Mouse (Mus musculus): ENCODE data around the gene Gapt. TPM values are rescaled to one million over a fixed set of nuclear protein-coding genes. Genes with fewer than 3 reads are reported as not detected.
"Not testable (repeated sequence)": the region's sequence is repeated elsewhere in the genome, so short reads cannot be mapped to it uniquely, and the experiment has no call there.

The Gapt gene
- under 1 TPM; 0.11 to 0.23 TPM for total RNA-seq (2021)

GRCm38 (mm10) chr13:110356941-110357340 is at the start of gene Gapt:
Gene Gapt (minus strand): TSS chr13:110357199.
- intact Hi-C loops (cut with DNase I), result no loop called here
- DNase-seq (ENCODE audit: low spot score), result no peak

GRCm38 (mm10) chr13:110406152-110406551 is 49.2 kb upstream of the Gapt start:
- intact Hi-C loops (cut with DNase I), result no loop called here
- no peak for DNase-seq (ENCODE audit: low spot score)

DNA sequence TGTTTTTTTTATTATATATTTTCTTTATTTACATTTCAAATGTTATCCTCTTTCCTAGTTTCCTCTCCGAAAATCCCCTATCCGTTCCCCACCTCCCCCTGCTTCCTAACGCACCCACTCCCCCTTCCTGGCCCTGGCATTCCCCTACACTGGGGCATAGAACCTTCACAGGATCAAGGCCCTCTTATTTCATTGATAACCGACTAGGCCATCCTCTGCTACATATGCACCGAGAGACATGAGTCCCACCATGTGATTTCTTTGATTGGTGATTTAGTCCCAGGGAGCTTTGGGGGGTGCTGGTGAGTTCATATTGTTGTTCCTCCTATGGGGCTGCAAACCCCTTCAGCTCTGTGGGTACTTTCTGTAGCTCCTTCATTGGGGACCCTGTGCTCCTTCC is 47.7 kb upstream of the Gapt start:
- intact Hi-C loops (cut with DNase I), result loop anchor here (5.0 kb wide), 1 partner anchor 33 kb away; no protein-coding TSS in a partner anchor
- not testable (repeated sequence) for DNase-seq (ENCODE audit: low spot score)

DNA sequence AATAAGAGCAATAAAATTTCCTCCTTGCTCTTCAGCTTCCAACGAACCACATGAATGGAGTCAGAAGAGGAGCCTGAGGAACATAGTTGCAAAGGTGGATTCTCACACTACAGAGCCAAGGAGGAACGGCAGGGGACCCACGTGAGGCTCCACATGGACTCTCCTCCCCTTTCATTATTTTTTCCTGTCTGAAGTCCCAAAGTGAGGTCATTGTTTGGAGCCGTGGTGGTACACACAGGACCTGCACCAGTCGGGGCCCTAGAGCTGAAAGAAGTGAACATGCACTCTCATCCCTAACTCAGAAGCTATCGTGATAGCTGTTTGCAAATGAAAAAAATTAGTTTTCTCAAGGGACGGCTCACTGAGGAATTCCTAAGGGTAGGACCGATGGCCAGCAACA is 47.1 kb upstream of the Gapt start:
- DNase-seq (ENCODE audit: low spot score), result no peak
- intact Hi-C loops (cut with DNase I), result loop anchor here (5.0 kb wide), 1 partner anchor 33 kb away; no protein-coding TSS in a partner anchor

DNA sequence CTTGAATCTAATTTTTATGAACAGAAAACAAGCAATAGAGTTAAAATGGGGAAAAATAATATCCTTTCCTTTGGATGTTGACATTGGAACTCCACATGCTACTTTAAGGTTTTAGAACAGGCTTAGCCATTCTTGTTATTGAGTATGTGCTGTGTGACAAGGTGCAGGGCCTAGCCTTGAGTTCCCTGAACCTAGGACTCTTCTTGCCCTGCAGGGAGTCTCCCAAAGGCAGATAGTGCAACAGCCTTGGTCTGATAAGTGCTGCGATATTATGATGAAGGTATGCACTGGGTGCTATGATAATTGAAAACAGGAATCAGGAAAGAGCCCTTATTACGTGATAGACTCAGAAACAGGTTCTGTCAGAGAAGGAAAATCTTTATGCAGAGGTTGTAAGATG is 44.9 kb upstream of the Gapt start:
- intact Hi-C loops (cut with DNase I), result loop anchor here (5.0 kb wide), 1 partner anchor 35 kb away; no protein-coding TSS in a partner anchor
- DNase-seq (ENCODE audit: low spot score), result no peak

DNA sequence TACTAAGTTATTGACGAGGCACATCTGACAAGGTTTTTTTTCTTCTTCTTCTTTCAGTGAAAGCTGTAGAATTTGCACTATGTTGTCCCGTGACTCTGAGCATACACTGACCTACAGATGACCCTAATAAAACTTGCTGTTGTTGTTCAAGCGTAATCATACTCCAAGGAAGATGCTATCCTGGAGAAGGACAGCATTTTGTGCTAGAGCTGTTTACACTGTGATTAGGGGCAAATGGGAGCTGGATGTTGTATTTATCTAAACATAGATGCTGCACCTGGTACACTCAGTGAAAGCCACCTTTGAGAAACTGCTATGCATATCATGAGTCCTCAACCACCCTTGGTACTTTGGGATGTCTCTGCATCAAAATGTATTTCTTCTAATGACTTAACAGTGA is 44.4 kb upstream of the Gapt start:
- no peak for DNase-seq (ENCODE audit: low spot score)
- intact Hi-C loops (cut with DNase I), result loop anchor here (5.0 kb wide), 1 partner anchor 36 kb away; no protein-coding TSS in a partner anchor

DNA sequence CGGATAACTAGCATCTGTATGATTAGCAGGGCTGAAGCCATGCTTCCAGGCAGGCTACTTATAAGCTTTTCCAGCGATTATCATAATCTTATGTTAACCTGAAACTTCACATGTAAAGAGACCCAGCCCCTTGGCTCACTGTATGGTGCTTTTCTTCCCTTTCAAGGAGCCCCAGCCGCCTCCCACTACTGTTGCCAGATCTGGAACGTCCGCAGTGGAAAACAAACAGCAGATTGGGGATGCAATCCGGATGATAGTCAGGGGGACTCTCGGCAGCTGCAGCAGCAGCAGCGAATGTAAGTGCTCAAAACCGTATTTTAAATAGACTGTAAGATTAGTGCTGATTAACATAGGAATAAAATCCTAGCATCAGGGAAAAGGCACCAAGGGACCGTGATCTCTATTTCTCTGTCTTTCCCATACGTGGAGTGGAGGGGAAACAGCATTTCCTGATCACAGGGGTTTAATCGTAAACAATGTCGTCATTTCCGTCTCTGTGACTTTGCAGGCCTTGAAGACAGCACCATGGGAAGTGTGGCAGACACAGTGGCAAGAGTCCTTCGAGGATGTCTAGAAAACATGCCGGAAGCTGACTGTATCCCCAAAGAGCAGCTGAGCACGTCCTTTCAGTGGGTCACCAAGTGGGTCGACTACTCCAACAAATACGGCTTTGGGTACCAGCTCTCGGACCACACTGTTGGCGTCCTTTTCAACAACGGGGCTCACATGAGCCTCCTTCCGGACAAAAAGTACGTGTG is 41.7 kb upstream of the Gapt start:
- intact Hi-C loops (cut with DNase I), result loop anchor here (5.0 kb wide), 2 partner anchors 294 to 349 kb away; no protein-coding TSS in a partner anchor
- no peak for DNase-seq (ENCODE audit: low spot score)

- intact Hi-C loops (cut with DNase I), result loop anchor here (2.0 to 5.0 kb wide), 3 partner anchors 161 to 350 kb away; no protein-coding TSS in a partner anchor
- DNase-seq (ENCODE audit: low spot score), result no peak
Measured at GRCm38 (mm10) chr13:110397750-110398149, 40.8 kb upstream of the Gapt start.

DNA sequence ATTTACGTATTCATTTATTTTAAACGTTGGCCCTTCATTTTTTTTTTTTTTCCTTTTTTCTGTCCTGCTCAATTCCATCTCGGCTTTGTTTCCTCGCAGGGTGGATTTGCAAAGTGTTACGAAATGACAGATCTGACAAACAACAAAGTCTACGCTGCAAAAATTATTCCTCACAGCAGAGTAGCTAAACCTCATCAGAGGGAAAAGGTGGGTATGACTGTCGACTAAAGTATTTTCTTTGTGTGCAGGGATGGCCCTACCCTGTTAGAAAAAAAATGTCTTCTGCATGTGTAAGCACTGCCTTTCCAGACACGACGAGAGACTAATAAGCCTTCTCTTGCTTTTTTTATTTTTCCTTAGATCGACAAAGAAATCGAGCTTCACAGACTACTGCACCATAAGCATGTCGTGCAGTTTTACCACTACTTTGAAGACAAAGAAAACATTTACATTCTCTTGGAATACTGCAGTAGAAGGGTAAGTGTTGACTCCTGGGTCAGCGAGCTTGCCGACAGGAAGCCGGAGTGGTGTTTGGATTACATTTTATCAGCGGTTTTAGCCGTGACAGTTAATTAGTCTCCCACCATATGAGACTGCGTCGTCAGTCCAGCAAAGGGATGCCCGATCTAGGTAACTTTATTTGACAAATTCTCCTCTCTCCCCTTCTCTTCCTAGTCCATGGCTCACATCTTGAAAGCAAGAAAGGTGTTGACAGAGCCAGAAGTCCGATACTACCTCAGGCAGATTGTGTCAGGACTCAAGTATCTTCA is 39.1 kb upstream of the Gapt start:
- intact Hi-C loops (cut with DNase I), result loop anchor here (2.0 to 5.0 kb wide), 5 partner anchors 141 to 471 kb away; no protein-coding TSS in a partner anchor
- no peak for DNase-seq (ENCODE audit: low spot score)

DNA sequence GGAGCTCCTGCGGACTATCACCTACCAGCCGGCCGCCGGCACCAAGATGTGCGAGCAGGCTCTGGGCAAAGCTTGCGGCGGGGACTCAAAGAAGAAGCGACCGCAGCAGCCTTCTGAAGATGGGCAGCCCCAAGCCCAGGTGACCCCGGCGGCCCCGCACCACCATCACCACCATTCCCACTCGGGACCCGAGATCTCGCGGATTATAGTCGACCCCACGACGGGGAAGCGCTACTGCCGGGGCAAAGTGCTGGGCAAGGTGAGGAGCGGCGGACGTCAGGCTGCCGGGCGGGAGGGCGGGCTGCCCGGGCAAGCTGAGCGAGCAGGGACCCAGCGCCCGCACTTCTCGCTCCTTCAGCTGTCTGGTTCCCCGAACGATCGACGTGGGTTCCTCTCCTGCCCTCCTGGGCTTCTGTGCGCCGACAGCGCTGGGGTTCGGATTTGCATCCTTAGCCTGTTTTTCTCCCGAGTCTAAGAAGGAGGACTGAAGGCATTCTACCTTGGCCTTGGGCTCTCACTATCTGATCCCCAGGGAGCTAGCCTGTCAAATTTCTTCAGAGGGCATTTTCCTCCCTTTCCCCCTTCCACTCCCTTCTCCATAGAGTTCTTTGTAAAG is 38.3 kb upstream of the Gapt start:
- DNase-seq (ENCODE audit: low spot score), result peak; percentile 26
- intact Hi-C loops (cut with DNase I), result loop anchor here (2.0 to 5.0 kb wide), 4 partner anchors 142 to 472 kb away; no protein-coding TSS in a partner anchor

DNA sequence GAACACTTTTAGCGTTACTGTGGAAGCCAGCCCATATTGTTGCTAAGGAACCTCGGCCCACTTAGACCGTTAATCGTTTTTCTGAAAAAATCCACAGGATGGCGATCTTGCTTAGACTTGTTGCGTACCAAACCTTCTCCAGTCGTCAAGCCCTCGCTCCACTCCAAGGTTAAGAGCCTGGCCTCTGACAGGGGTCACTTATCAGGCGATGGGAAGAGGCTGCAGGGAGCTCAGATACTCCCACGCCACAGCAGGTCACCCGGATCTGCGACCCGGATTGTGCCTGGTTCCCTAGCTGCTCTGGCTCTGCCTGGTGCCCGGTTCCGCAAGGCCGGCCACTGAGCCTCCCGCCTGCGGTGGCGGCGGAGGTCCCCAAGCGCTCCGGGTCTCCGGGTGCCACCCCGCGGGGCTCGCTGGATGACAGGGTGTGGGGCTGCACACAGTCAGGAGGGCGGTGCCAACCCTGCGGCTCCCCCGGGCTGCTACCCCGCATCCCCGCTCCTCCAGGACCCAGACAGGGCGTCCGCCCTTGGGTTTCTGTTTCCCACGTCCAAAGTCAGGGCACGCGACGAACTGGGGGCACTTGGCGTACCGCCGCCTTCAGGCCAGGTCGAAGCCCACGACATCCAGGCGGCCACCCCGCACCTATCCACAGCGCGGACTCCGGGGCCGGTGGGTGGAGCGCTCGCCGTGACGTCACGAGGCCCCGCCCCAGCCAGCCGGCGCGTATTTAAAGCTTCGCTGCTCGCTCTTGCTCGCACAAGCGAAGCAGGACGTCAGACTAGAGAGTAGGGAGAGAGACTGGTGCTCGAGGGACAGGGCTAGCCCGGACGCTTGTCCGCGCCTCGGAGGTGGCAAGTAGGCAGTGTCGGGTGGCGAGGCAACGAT is 37.5 kb upstream of the Gapt start, which contains the start of gene Plk2:
Gene Plk2 (plus strand): TSS at position 756 of the 888 bp plus-strand sequence.
- DNase-seq (ENCODE audit: low spot score), result peak; percentile 92
- intact Hi-C loops (cut with DNase I), result loop anchor here (2.0 to 5.0 kb wide), 4 partner anchors 142 to 472 kb away; no protein-coding TSS in a partner anchor

GRCm38 (mm10) chr13:110392631-110393030 is 35.6 kb upstream of the Gapt start:
- intact Hi-C loops (cut with DNase I), result loop anchor here (1.0 to 2.0 kb wide), 2 partner anchors 576 to 846 kb away; no protein-coding TSS in a partner anchor
- no peak for DNase-seq (ENCODE audit: low spot score)

GRCm38 (mm10) chr13:110392210-110392609 is 35.2 kb upstream of the Gapt start:
- intact Hi-C loops (cut with DNase I), result loop anchor here (1.0 to 2.0 kb wide), 2 partner anchors 576 to 847 kb away; no protein-coding TSS in a partner anchor
- no peak for DNase-seq (ENCODE audit: low spot score)

DNA sequence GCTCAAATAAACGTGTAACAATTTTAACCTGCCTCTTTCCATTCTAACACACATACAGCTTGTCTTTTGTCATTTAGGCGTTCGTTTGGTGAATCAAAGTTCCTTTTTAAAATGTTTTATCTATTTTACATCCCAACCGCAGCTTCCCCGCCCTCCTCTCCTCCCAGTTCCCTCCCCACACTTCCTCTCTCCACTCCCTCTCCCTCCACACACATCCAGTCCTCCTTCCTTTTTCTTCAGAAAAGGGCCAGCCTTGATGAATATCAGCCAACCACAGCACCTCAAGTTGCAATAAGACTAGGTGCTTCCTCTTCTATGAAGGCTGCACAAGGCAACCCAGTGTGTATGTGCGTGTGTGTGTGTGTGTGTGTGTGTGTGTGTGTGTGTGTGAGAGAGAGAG is 27.5 kb upstream of the Gapt start:
- intact Hi-C loops (cut with DNase I), result no loop called here
- DNase-seq (ENCODE audit: low spot score), result no peak

GRCm38 (mm10) chr13:110382447-110382901 is 25.5 kb upstream of the Gapt start:
- no peak for DNase-seq (ENCODE audit: low spot score)
- intact Hi-C loops (cut with DNase I), result loop anchor here (1.0 to 2.0 kb wide), 2 partner anchors 856 to 1031 kb away; no protein-coding TSS in a partner anchor

DNA sequence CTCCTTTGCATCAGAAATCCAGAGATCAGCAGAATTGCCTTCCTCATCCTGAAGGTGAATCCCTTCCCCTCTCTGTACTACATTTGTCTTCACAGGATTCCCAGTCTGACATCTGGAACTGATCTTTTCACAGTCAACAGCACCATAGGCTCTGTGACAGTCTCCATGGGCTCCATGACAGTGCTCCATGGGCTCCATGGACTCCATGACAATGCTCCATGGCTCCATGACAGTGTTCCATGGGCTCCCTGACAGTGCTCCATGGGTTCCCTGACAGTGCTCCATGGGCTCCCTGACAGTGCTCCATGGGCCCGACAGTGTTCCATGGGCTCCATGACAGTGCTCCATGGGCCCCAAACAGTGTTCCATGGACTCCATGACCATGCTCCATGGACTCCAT is 12.7 kb upstream of the Gapt start:
- no peak for DNase-seq (ENCODE audit: low spot score)
- intact Hi-C loops (cut with DNase I), result loop anchor here (5.0 kb wide), 1 partner anchor 447 kb away; no protein-coding TSS in a partner anchor

GRCm38 (mm10) chr13:110368556-110369040 is 11.6 kb upstream of the Gapt start:
- intact Hi-C loops (cut with DNase I), result loop anchor here (1.0 to 5.0 kb wide), 2 partner anchors 306 to 446 kb away; no protein-coding TSS in a partner anchor
- not testable (repeated sequence) for DNase-seq (ENCODE audit: low spot score)

GRCm38 (mm10) chr13:110367961-110368555 is 11.1 kb upstream of the Gapt start:
- intact Hi-C loops (cut with DNase I), result loop anchor here (1.0 to 5.0 kb wide), 2 partner anchors 306 to 446 kb away; no protein-coding TSS in a partner anchor

More at GRCm38 (mm10) chr13:110367961-110368555, 11.1 kb upstream of the Gapt start:
- no peak for DNase-seq (ENCODE audit: low spot score)
